Mouse (Mus musculus) CH12.LX (cell line): Measurements from ENCODE around the gene Ccdc18. TPM values are rescaled to one million over a fixed set of nuclear protein-coding genes. Genes with fewer than 3 reads are reported as not detected.

ENCODE experiments used
- DNase-seq: peaks from one replicate; pipeline ENCODE4 v3.0.0-alpha.2; 2013; ENCODE audit errors: extremely low read depth
- H3K27ac ChIP-seq: 2 replicates; pipeline ENCODE4 v1.5.1; 2012; ENCODE audit warnings: low read depth, mild to moderate bottlenecking, control low read depth, moderate library complexity; ENCODE audit not compliant: insufficient read depth
- H3K27me3 ChIP-seq: replicated peaks from 2 replicates; pipeline ENCODE3; 2012; ENCODE audit warnings: inconsistent platforms
- H3K36me3 ChIP-seq, 2 experiments: replicated peaks in 1 of 2; 2 replicates each; pipeline versions ENCODE3 to v1.6.1; 2012; ENCODE audit warnings: inconsistent platforms in 1 of 2, low read length in 1 of 2, mild to moderate bottlenecking in 1 of 2, mixed read lengths in 1 of 2, moderate library complexity in 1 of 2; ENCODE audit not compliant: control insufficient read depth in 1 of 2, insufficient read depth in 1 of 2
- H3K4me1 ChIP-seq, 2 experiments: 2 replicates each; pipeline ENCODE4 v1.6.1; 2012; ENCODE audit warnings: inconsistent platforms in 1 of 2, moderate library complexity in 1 of 2; ENCODE audit not compliant: insufficient read depth in 2 of 2, control insufficient read depth in 1 of 2
- H3K4me2 ChIP-seq: 2 replicates; pipeline ENCODE4 v1.6.1; 2012; ENCODE audit warnings: low read depth, mild to moderate bottlenecking, control low read depth; ENCODE audit not compliant: poor library complexity, insufficient read depth, severe bottlenecking
- H3K4me3 ChIP-seq, 3 experiments: fragments of 150-350 bp in 1 of 3; sonication (generic) in 1 of 3; replicated peaks in 1 of 3; 2 replicates each; pipeline versions ENCODE3 to v1.5.1; 2011 to 2012; ENCODE audit warnings: low read depth in 2 of 3, low read length in 2 of 3, mild to moderate bottlenecking in 2 of 3, moderate library complexity in 2 of 3, control low read depth in 1 of 3, improper control_type of control experiment in 1 of 3, inconsistent platforms in 1 of 3, mixed read lengths in 1 of 3; ENCODE audit not compliant: poor library complexity in 1 of 3
- H3K79me2 ChIP-seq: replicated peaks from 2 replicates; pipeline ENCODE4 v1.6.1; 2012; ENCODE audit warnings: mild to moderate bottlenecking, moderate library complexity; ENCODE audit not compliant: control insufficient read depth, poor library complexity, insufficient read depth, severe bottlenecking; ENCODE audit errors: extremely low read depth
- H3K9ac ChIP-seq: 2 replicates; pipeline ENCODE4 v1.6.1; 2012; ENCODE audit warnings: low read depth, mild to moderate bottlenecking, control low read depth, moderate library complexity; ENCODE audit not compliant: insufficient read depth
- H3K9me3 ChIP-seq: replicated peaks from 2 replicates; pipeline ENCODE3; 2012; ENCODE audit warnings: low read length, inconsistent platforms, mixed read lengths
- BHLHE40 ChIP-seq: IDR thresholded peaks from 2 replicates; pipeline ENCODE4 v1.6.1; 2011; ENCODE audit warnings: mild to moderate bottlenecking, low read depth, low read length, improper control_type of control experiment
- CHD2 ChIP-seq: IDR thresholded peaks from 2 replicates; pipeline ENCODE4 v1.6.1; 2011; ENCODE audit warnings: low read length, improper control_type of control experiment
- CTCF ChIP-seq, 2 experiments: IDR thresholded peaks in 1 of 2; conservative IDR thresholded peaks in 1 of 2; 2 replicates each; pipeline ENCODE4 v1.5.1; 2011 to 2012; ENCODE audit warnings: low read depth in 2 of 2, low read length in 2 of 2, improper control_type of control experiment in 1 of 2, inconsistent platforms in 1 of 2, mild to moderate bottlenecking in 1 of 2, moderate library complexity in 1 of 2
- E2F4 ChIP-seq: IDR thresholded peaks from 2 replicates; pipeline ENCODE4 v1.6.1; 2011; ENCODE audit warnings: low read depth, low read length, improper control_type of control experiment; ENCODE audit not compliant: insufficient replicate concordance
- ELF1 ChIP-seq: IDR thresholded peaks from 2 replicates; pipeline ENCODE4 v1.6.1; 2014; ENCODE audit warnings: low read depth, mild to moderate bottlenecking, inconsistent platforms, low read length, improper control_type of control experiment
- ETS1 ChIP-seq: conservative IDR thresholded peaks from 2 replicates; pipeline ENCODE4 v1.6.1; 2012; ENCODE audit warnings: low read depth, mild to moderate bottlenecking, inconsistent platforms, low read length, improper control_type of control experiment, moderate library complexity
- GABPA ChIP-seq: IDR thresholded peaks from 2 replicates; pipeline ENCODE4 v1.6.1; 2012; ENCODE audit warnings: low read depth, low read length, improper control_type of control experiment, inconsistent platforms; ENCODE audit not compliant: insufficient replicate concordance
- JUN ChIP-seq: IDR thresholded peaks from 2 replicates; pipeline ENCODE4 v1.6.1; 2011; ENCODE audit warnings: low read depth, mild to moderate bottlenecking, low read length, improper control_type of control experiment, moderate library complexity; ENCODE audit not compliant: insufficient read depth
- JUND ChIP-seq: conservative IDR thresholded peaks from 2 replicates; pipeline ENCODE4 v1.6.1; 2011; ENCODE audit warnings: low read depth, low read length, improper control_type of control experiment
- KAT2A ChIP-seq: IDR thresholded peaks from 2 replicates; pipeline ENCODE4 v1.6.1; 2012; ENCODE audit warnings: low read length, improper control_type of control experiment, inconsistent platforms; ENCODE audit not compliant: insufficient replicate concordance
- MAFK ChIP-seq: IDR thresholded peaks from 2 replicates; pipeline ENCODE4 v1.6.1; 2011; ENCODE audit warnings: low read length, improper control_type of control experiment; ENCODE audit not compliant: insufficient replicate concordance
- MAX ChIP-seq: IDR thresholded peaks from 2 replicates; pipeline ENCODE4 v1.6.1; 2011; ENCODE audit warnings: low read length, improper control_type of control experiment
- MAZ ChIP-seq: IDR thresholded peaks from 2 replicates; pipeline ENCODE4 v1.6.1; 2012; ENCODE audit warnings: low read depth, mild to moderate bottlenecking, inconsistent platforms, low read length, improper control_type of control experiment, moderate library complexity
- MEF2A ChIP-seq: IDR thresholded peaks from 2 replicates; pipeline ENCODE4 v1.6.1; 2014; ENCODE audit warnings: low read depth, mild to moderate bottlenecking, inconsistent platforms, low read length, improper control_type of control experiment, borderline replicate concordance
- NELFE ChIP-seq: IDR thresholded peaks from 2 replicates; pipeline ENCODE4 v1.6.1; 2011; ENCODE audit warnings: low read depth, low read length, improper control_type of control experiment
- PAX5 ChIP-seq: IDR thresholded peaks from 2 replicates; pipeline ENCODE4 v1.6.1; 2012; ENCODE audit warnings: low read length, inconsistent platforms, mixed read lengths
- POLR2A ChIP-seq: IDR thresholded peaks from 2 replicates; pipeline ENCODE4 v1.6.1; 2011; ENCODE audit warnings: low read depth, mild to moderate bottlenecking, improper control_type of control experiment, low read length
- RAD21 ChIP-seq: IDR thresholded peaks from 2 replicates; pipeline ENCODE4 v1.6.1; 2011; ENCODE audit warnings: low read depth, mild to moderate bottlenecking, low read length, improper control_type of control experiment, moderate library complexity
- RCOR1 ChIP-seq: conservative IDR thresholded peaks from 2 replicates; pipeline ENCODE4 v1.6.1; 2012; ENCODE audit warnings: low read depth, mild to moderate bottlenecking, inconsistent platforms, low read length, improper control_type of control experiment
- SIN3A ChIP-seq: IDR thresholded peaks from 2 replicates; pipeline ENCODE4 v1.6.1; 2012; ENCODE audit warnings: low read length, improper control_type of control experiment, inconsistent platforms
- TBP ChIP-seq: conservative IDR thresholded peaks from 2 replicates; pipeline ENCODE4 v1.6.1; 2011; ENCODE audit warnings: low read depth, low read length, improper control_type of control experiment
- TCF12 ChIP-seq: IDR thresholded peaks from 2 replicates; pipeline ENCODE4 v1.6.1; 2014; ENCODE audit warnings: low read depth, mild to moderate bottlenecking, inconsistent platforms, low read length, improper control_type of control experiment
- UBTF ChIP-seq: IDR thresholded peaks from 2 replicates; pipeline ENCODE4 v1.6.1; 2012; ENCODE audit warnings: low read depth, mild to moderate bottlenecking, inconsistent platforms, low read length, improper control_type of control experiment, moderate library complexity
- USF1 ChIP-seq: IDR thresholded peaks from 2 replicates; pipeline ENCODE4 v1.6.1; 2014; ENCODE audit warnings: low read depth, mild to moderate bottlenecking, inconsistent platforms, low read length, improper control_type of control experiment
- USF2 ChIP-seq: conservative IDR thresholded peaks from 2 replicates; pipeline ENCODE4 v1.6.1; 2011; ENCODE audit warnings: low read depth, low read length, improper control_type of control experiment
- ZC3H11A ChIP-seq: IDR thresholded peaks from 2 replicates; pipeline ENCODE4 v1.6.1; 2012; ENCODE audit warnings: low read depth, mild to moderate bottlenecking, inconsistent platforms, low read length, improper control_type of control experiment
- ZKSCAN1 ChIP-seq: IDR thresholded peaks from 2 replicates; pipeline ENCODE4 v1.6.1; 2012; ENCODE audit warnings: low read depth, inconsistent platforms, low read length, improper control_type of control experiment, borderline replicate concordance
- ZMIZ1 ChIP-seq: IDR thresholded peaks from 2 replicates; pipeline ENCODE4 v1.6.1; 2012; ENCODE audit warnings: low read depth, mild to moderate bottlenecking, inconsistent platforms, low read length, improper control_type of control experiment
- ZNF384 ChIP-seq: IDR thresholded peaks from 2 replicates; pipeline ENCODE4 v1.6.1; 2012; ENCODE audit warnings: low read depth, low read length, improper control_type of control experiment, inconsistent platforms
- dilution Hi-C: fragments of 300-500 bp; cut with MboI; formaldehyde crosslinking; loops from 2 replicates; pipeline ENCODE4 v1.14.3; 2020; ENCODE audit warnings: low sequenced_read_pairs; ENCODE audit not compliant: extremely low pct_unique_long_range_greater_than_20kb, extremely low pct_ligation_motif_present
- in situ Hi-C: fragments of 300-500 bp; cut with MboI; formaldehyde crosslinking; loops from 3 replicates; pipeline ENCODE4 v1.14.3; 2019; ENCODE audit warnings: low sequenced_read_pairs, low pct_ligation_motif_present, low pct_unique_long_range_greater_than_20kb, mixed read lengths
- polyA plus RNA-seq: library from polyadenylated mRNA; unstranded; fragments of >175 nt; gene quantifications from 2 replicates; pipeline ENCODE4 v1.2.1, GENCODE M21; 2012; ENCODE audit warnings: low read depth; ENCODE audit not compliant: insufficient read length
- total RNA-seq, 2 experiments: library from RNA; depleted of rRNA; stranded (reverse); fragments of 300-350 nt in 1 of 2; fragments of >200 nt in 1 of 2; gene quantifications; 2 replicates each; pipeline ENCODE4 v1.2.3; 2012 to 2014

The Ccdc18 gene
- total and polyA plus RNA-seq, 3 experiments: 2.7 to 4.7 (median 3.9) TPM

DNA sequence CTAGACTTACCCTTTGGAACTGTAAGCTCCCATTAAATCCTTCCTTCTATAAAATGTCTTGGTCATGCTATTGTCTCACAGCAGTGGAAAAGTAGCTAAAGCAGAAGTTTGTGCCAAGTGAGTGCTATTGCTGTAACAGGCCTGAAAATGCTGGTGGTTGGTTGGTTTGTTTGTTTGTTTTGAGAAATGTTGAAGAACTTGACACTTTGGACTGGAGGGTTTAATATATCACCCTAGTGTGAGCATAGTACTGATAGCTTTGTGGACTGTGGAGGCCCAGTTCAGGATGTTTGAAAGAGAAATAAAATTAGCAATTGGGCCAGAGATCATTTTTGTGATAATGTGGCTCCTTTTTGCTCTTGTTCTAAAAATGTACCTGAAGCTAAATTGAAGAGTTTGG is 93.5 kb downstream of the Ccdc18 start:
- dilution Hi-C loops: no loop called here

DNA sequence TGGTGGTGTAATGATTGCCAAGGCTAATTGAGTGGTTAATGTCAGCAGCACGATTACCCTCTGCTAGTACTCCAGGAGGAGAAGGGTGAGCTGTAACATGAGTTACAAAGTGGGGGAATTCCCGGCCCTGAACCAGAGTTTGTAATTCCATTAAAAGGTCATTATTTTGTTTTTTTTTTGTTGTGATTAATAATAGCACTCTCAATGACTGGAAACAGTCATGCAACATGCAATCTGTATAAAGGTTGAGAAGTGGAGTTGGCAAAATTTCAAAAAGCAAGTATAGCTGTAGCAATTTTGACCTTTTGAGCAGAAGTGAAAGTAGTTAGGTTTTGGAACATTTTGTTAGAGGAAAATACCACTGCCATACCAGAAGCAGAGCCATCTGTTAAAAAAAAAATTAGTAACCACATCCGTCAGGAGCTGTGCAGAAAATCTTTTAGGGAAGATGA is 113.7 kb downstream of the Ccdc18 start:
- Histone ChIP-seq H3K27me3 (no peaks in the 10 kb centered on the region), H3K36me3 (no peaks in the 10 kb centered on the region), H3K4me1 (peaks cover 2 to 14% of the 10 kb centered on the region in 2 experiments; a peak in 3 of 4 replicates), H3K4me2 (peak overlapping the region; percentile 96), H3K4me3 (no peak overlapping the region), H3K9me3 (no peaks in the 10 kb centered on the region), H3K9ac (no peak overlapping the region), H3K79me2 (no peaks in the 10 kb centered on the region), H3K27ac (no peak overlapping the region)
- dilution Hi-C loops (no loop called here), in situ Hi-C loops (no loop called here)
- peak; percentile 46 for DNase-seq
- TF ChIP-seq MAX (0 out of 2 replicates have a peak, but pooled peaks have one; percentile 54), E2F4 (no peak), ZKSCAN1 (no peak), USF1 (no peak), NELFE (no peak), ZC3H11A (no peak), KAT2A (0 out of 2 replicates have a peak, but pooled peaks have one; percentile 33), POLR2A (no peak), RAD21 (no peak), MAZ (0 out of 2 replicates have a peak, but pooled peaks have one; percentile 24), TBP (no peak), JUN (peak; percentile 21), BHLHE40 (peak; percentile 47), UBTF (no peak), USF2 (no peak), CTCF (conservative IDR thresholded peaks at IDR 0.05 in 1 of 2, IDR thresholded peaks at IDR 0.05 in 1 of 2; ENCODE audit: low read depth in 2 of 2, low read length in 2 of 2) (no peak), ETS1 (peak; percentile 77), ZNF384 (peak; percentile 97), TCF12 (peak; percentile 67; the same call in 1 of the 2 replicates), JUND (peak; percentile 41), MEF2A (peak; percentile 80), ZMIZ1 (0 out of 2 replicates have a peak, but pooled peaks have one; percentile 30), CHD2 (peak; percentile 78), RCOR1 (peak; percentile 82; the same call in 1 of the 2 replicates), GABPA (no peak)

More for the DNA sequence above, 93.5 kb downstream of the Ccdc18 start:
- Histone ChIP-seq H3K4me2 (no peak overlapping the region), H3K79me2 (no peaks in the 10 kb centered on the region), H3K36me3 (no peaks in the 10 kb centered on the region), H3K27me3 (no peaks in the 10 kb centered on the region), H3K4me1 (no peaks in the 10 kb centered on the region), H3K9ac (no peak overlapping the region), H3K27ac (no peak overlapping the region), H3K9me3 (no peaks in the 10 kb centered on the region)
- DNase-seq: no peak
- in situ Hi-C loops: no loop called here
- TF ChIP-seq E2F4 (no peak), POLR2A (no peak), SIN3A (no peak), RCOR1 (no peak), MEF2A (no peak), MAX (no peak), MAFK (no peak), UBTF (no peak), CHD2 (no peak), ZMIZ1 (no peak), USF1 (no peak), TBP (no peak), CTCF (conservative IDR thresholded peaks at IDR 0.05 in 1 of 2, IDR thresholded peaks at IDR 0.05 in 1 of 2; ENCODE audit: low read depth in 2 of 2, low read length in 2 of 2) (no peak), RAD21 (no peak), PAX5 (no peak), KAT2A (no peak), ELF1 (no peak), BHLHE40 (no peak), ZC3H11A (no peak), ZNF384 (no peak)
- TF ChIP-seq, all 38 proteins: peak for 0
- H3K4me3 ChIP-seq: no peak overlapping the region
